Mouse (Mus musculus) ES-Bruce4 (cell line): ENCODE measurements around the gene 1520401A03Rik. TPM values are rescaled to one million over a fixed set of nuclear protein-coding genes. Genes with fewer than 3 reads are reported as not detected.
A peak's percentile ranks its signal among the peaks of the same experiment; 100 is the strongest.

ENCODE experiments used
- H3K27ac ChIP-seq: 2 replicates; pipeline ENCODE4 v1.5.1; 2012; ENCODE audit warnings: low read length, inconsistent platforms; ENCODE audit not compliant: insufficient read depth
- H3K27me3 ChIP-seq: 2 replicates; pipeline ENCODE4 v1.6.1; 2012; ENCODE audit warnings: mild to moderate bottlenecking, low read length, inconsistent platforms; ENCODE audit not compliant: control insufficient read depth, poor library complexity, insufficient read depth, severe bottlenecking
- H3K36me3 ChIP-seq: 2 replicates; pipeline ENCODE4 v1.6.1; 2012; ENCODE audit warnings: inconsistent platforms, mild to moderate bottlenecking, low read length, moderate library complexity; ENCODE audit not compliant: control insufficient read depth, poor library complexity, insufficient read depth, severe bottlenecking
- H3K4me1 ChIP-seq: one replicate; pipeline ENCODE4 v1.8.1; 2011; ENCODE audit warnings: low read length; ENCODE audit not compliant: control insufficient read depth, insufficient read depth
- H3K4me3 ChIP-seq: 2 replicates; pipeline ENCODE4 v1.5.1; 2011; ENCODE audit warnings: low read depth, mild to moderate bottlenecking, low read length
- H3K9ac ChIP-seq: 2 replicates; pipeline ENCODE4 v1.6.1; 2012; ENCODE audit warnings: low read depth, mild to moderate bottlenecking, inconsistent platforms; ENCODE audit not compliant: poor library complexity, severe bottlenecking
- H3K9me3 ChIP-seq: replicated peaks from 2 replicates; pipeline ENCODE4 v1.6.1; 2012; ENCODE audit warnings: mild to moderate bottlenecking, low read length, inconsistent platforms; ENCODE audit not compliant: control insufficient read depth, poor library complexity, insufficient read depth, severe bottlenecking
- CTCF ChIP-seq: IDR thresholded peaks from one replicate; pipeline ENCODE4 v1.8.1; 2011; ENCODE audit warnings: low read depth, low read length
- EP300 ChIP-seq: IDR thresholded peaks from 2 replicates; pipeline ENCODE4 v1.6.1; 2011; ENCODE audit warnings: low read depth, low read length; ENCODE audit not compliant: insufficient read depth
- POLR2A ChIP-seq: IDR thresholded peaks from one replicate; pipeline ENCODE4 v1.8.1; 2011; ENCODE audit warnings: low read length; ENCODE audit not compliant: insufficient read depth
- polyA plus RNA-seq: library from polyadenylated mRNA; stranded (reverse); fragments of >200 nt; gene quantifications from 2 replicates; pipeline ENCODE4 v1.2.4, GENCODE M21; 2011; ENCODE audit warnings: low read depth; ENCODE audit not compliant: missing spikeins, insufficient read depth, insufficient read length

Gene 1520401A03Rik
- polyA plus RNA-seq, 1 experiment = 4.1 TPM

- Histone ChIP-seq H3K4me1 (peaks cover 7% of the 10 kb centered on the region), H3K27ac (no peak overlapping the region), H3K36me3 (peaks cover 3% of the 10 kb centered on the region; the same call in 1 of the 2 replicates), H3K27me3 (no peaks in the 10 kb centered on the region), H3K9me3 (no peaks in the 10 kb centered on the region), H3K4me3 (no peak overlapping the region), H3K9ac (no peak overlapping the region)
- TF ChIP-seq POLR2A = no peak
- TF ChIP-seq EP300 = no peak
These were observed 38.6 kb upstream of the 1520401A03Rik start for GRCm38 (mm10) chr17:23761155-23761554.

GRCm38 (mm10) chr17:23760231-23760630 is 37.6 kb upstream of the 1520401A03Rik start:
- Histone ChIP-seq H3K27ac (no peak overlapping the region), H3K9ac (no peak overlapping the region), H3K36me3 (peaks cover 3% of the 10 kb centered on the region; the same call in 1 of the 2 replicates), H3K4me3 (no peak overlapping the region), H3K4me1 (peaks cover 7% of the 10 kb centered on the region), H3K9me3 (no peaks in the 10 kb centered on the region), H3K27me3 (no peaks in the 10 kb centered on the region)
- TF ChIP-seq EP300 (no peak), CTCF (no peak), POLR2A (no peak)

- TF ChIP-seq EP300 (0 out of 2 replicates have a peak, but pooled peaks have one; percentile 16), CTCF (no peak)
- Histone ChIP-seq H3K9ac (no peak overlapping the region), H3K27ac (no peak overlapping the region), H3K4me1 (peaks cover 6% of the 10 kb centered on the region), H3K9me3 (no peaks in the 10 kb centered on the region), H3K27me3 (no peaks in the 10 kb centered on the region), H3K36me3 (peaks cover 3% of the 10 kb centered on the region; the same call in 1 of the 2 replicates), H3K4me3 (no peak overlapping the region)
These were observed 36.2 kb upstream of the 1520401A03Rik start for GRCm38 (mm10) chr17:23758801-23759200.

- Histone ChIP-seq H3K4me1 (peaks cover 4% of the 10 kb centered on the region), H3K36me3 (peaks cover 3% of the 10 kb centered on the region; the same call in 1 of the 2 replicates), H3K27ac (no peak overlapping the region), H3K4me3 (no peak overlapping the region), H3K27me3 (no peaks in the 10 kb centered on the region), H3K9ac (no peak overlapping the region), H3K9me3 (no peaks in the 10 kb centered on the region)
- TF ChIP-seq EP300 (no peak), POLR2A (no peak), CTCF (no peak)
These were observed 35.0 kb upstream of the 1520401A03Rik start for GRCm38 (mm10) chr17:23757581-23757980.

- H3K36me3 ChIP-seq = peaks cover 3% of the 10 kb centered on the region; the same call in 1 of the 2 replicates
These were observed 33.1 kb upstream of the 1520401A03Rik start for GRCm38 (mm10) chr17:23755689-23756088.

GRCm38 (mm10) chr17:23749400-23750191 is 27.0 kb upstream of the 1520401A03Rik start:
- Histone ChIP-seq H3K27me3 (no peaks in the 10 kb centered on the region; the same call in 1 of the 2 replicates), H3K36me3 (no peaks in the 10 kb centered on the region), H3K4me1 (no peaks in the 10 kb centered on the region), H3K4me3 (no peak overlapping the region), H3K27ac (no peak overlapping the region), H3K9me3 (no peaks in the 10 kb centered on the region), H3K9ac (no peak overlapping the region)
- no peak for TF ChIP-seq CTCF
- TF ChIP-seq POLR2A = no peak
- TF ChIP-seq EP300 = no peak

More at GRCm38 (mm10) chr17:23755689-23756088, 33.1 kb upstream of the 1520401A03Rik start:
- Histone ChIP-seq H3K4me1 (peaks cover 4% of the 10 kb centered on the region), H3K27ac (no peak overlapping the region), H3K9ac (no peak overlapping the region), H3K4me3 (0 out of 2 replicates have a peak overlapping the region, but pooled peaks have one; percentile 26), H3K9me3 (no peaks in the 10 kb centered on the region), H3K27me3 (no peaks in the 10 kb centered on the region)
- TF ChIP-seq EP300 (no peak), POLR2A (no peak), CTCF (no peak)
